In genomic region chr7:123982461-123983038, GRCm38 (mm10) we compare ENCODE assay signal across 8 mouse cellular contexts. TPM values are rescaled to one million over a fixed set of nuclear protein-coding genes. Genes with fewer than 3 reads are reported as not detected.
DNase-seq lines count a peak whose midpoint lies in the region; ATAC-seq lines count a peak whose summit lies in the region.

Hs3st4 (plus strand) TSS chr7:123982869.

- H3K4me3 ChIP-seq in embryonic facial prominence, embryonic 11.5 days (ENCODE audit: low read depth, low read length): peak within 1 kb of the TSS; percentile 60
- H3K4me3 ChIP-seq in hindbrain, embryonic 11.5 days (ENCODE audit: low read depth, low read length): peak within 1 kb of the TSS; percentile 67
- H3K4me3 ChIP-seq in limb, embryonic 15.5 days: peak within 1 kb of the TSS; percentile 56

- H3K9me3 ChIP-seq in embryonic facial prominence, embryonic 11.5 days (replicated peaks; ENCODE audit: control insufficient read depth, low read length): no peaks in the 10 kb centered on the region
- H3K9me3 ChIP-seq in hindbrain, embryonic 11.5 days (ENCODE audit: control insufficient read depth, low read length): no peaks in the 10 kb centered on the region
- no peaks in the 10 kb centered on the region for H3K9me3 ChIP-seq in limb, embryonic 15.5 days

- H3K4me2 ChIP-seq in embryonic facial prominence, embryonic 11.5 days (ENCODE audit: low read depth, low read length): peak within 1 kb of the TSS; percentile 99
- peak within 1 kb of the TSS; percentile 99 for H3K4me2 ChIP-seq in hindbrain, embryonic 11.5 days (replicated peaks; ENCODE audit: low read depth, low read length)
- peak within 1 kb of the TSS; percentile 98 for H3K4me2 ChIP-seq in limb, embryonic 15.5 days

- intact Hi-C loops in gastrocnemius, postnatal 36 days (cut with DNase I): no loop called here

- H3K9ac ChIP-seq in embryonic facial prominence, embryonic 11.5 days (replicated peaks; ENCODE audit: low read length): peak within 1 kb of the TSS; percentile 39
- peak within 1 kb of the TSS; percentile 38; the same call in 1 of the 2 replicates for H3K9ac ChIP-seq in hindbrain, embryonic 11.5 days (ENCODE audit: low read depth, low read length)
- H3K9ac ChIP-seq in limb, embryonic 15.5 days: no peak within 1 kb of the TSS

- peaks cover 54% of the 10 kb centered on the region for H3K27me3 ChIP-seq in embryonic facial prominence, embryonic 11.5 days (ENCODE audit: control insufficient read depth, insufficient read depth, low read length)
- H3K27me3 ChIP-seq in hindbrain, embryonic 11.5 days (ENCODE audit: control insufficient read depth, insufficient read depth, low read length): peaks cover 42% of the 10 kb centered on the region
- peaks cover 89% of the 10 kb centered on the region for H3K27me3 ChIP-seq in limb, embryonic 15.5 days

- H3K4me1 ChIP-seq in embryonic facial prominence, embryonic 11.5 days (ENCODE audit: control insufficient read depth, insufficient read depth, low read length): 0 out of 2 replicates have a peak, but pooled peaks cover 4% of the 10 kb centered on the region
- peaks cover 2% of the 10 kb centered on the region; the same call in 1 of the 2 replicates for H3K4me1 ChIP-seq in hindbrain, embryonic 11.5 days (replicated peaks; ENCODE audit: control insufficient read depth, insufficient read depth, low read length)
- peaks cover 17% of the 10 kb centered on the region for H3K4me1 ChIP-seq in limb, embryonic 15.5 days

- peak; percentile 60; the same call in 1 of the 2 replicates for ATAC-seq in embryonic facial prominence, embryonic 11.5 days (replicated peaks; ENCODE audit: insufficient number of reproducible peaks, low FRiP score, low TSS enrichment, low read depth)
- peak; percentile 70 for ATAC-seq in hindbrain, embryonic 11.5 days (ENCODE audit: low FRiP score)
- no peak for ATAC-seq in limb, embryonic 15.5 days (ENCODE audit: insufficient number of reproducible peaks, low FRiP score, low TSS enrichment, low read depth)

- 1% methylated on average over 35 of the region's 74 CpGs for WGBS in embryonic facial prominence, embryonic 11.5 days
- 2% methylated on average over 28 of the region's 74 CpGs for WGBS in hindbrain, embryonic 11.5 days
- WGBS in limb, embryonic 15.5 days: 0% methylated on average over 21 of the region's 74 CpGs

- H3K36me3 ChIP-seq in embryonic facial prominence, embryonic 11.5 days (replicated peaks; ENCODE audit: control insufficient read depth, insufficient read depth, low read depth, low read length): no peaks in the 10 kb centered on the region
- H3K36me3 ChIP-seq in hindbrain, embryonic 11.5 days (ENCODE audit: control insufficient read depth, insufficient read depth, low read length): no peaks in the 10 kb centered on the region
- H3K36me3 ChIP-seq in limb, embryonic 15.5 days: no peaks in the 10 kb centered on the region

- H3K27ac ChIP-seq in embryonic facial prominence, embryonic 11.5 days (replicated peaks; ENCODE audit: low read depth, low read length): no peak within 1 kb of the TSS
- no peak within 1 kb of the TSS for H3K27ac ChIP-seq in hindbrain, embryonic 11.5 days (ENCODE audit: low read depth, low read length)
- no peak within 1 kb of the TSS for H3K27ac ChIP-seq in limb, embryonic 15.5 days

- DNase-seq in kidney, postnatal 10 days: peak; percentile 33
- DNase-seq in kidney, postnatal 36 days: no peak
- peak; percentile 36 for DNase-seq in embryonic facial prominence, embryonic 11.5 days (ENCODE audit: low spot score)
- peak; percentile 55 for DNase-seq in hindbrain, embryonic 11.5 days (ENCODE audit: low spot score)
- DNase-seq in right cerebral cortex, adult 2 months (ENCODE audit: low spot score in 2 of 2): peak; percentile 33 to 39
- no peak for DNase-seq in gastrocnemius, postnatal 36 days
- no peak for DNase-seq in yolk sac, embryonic 10.5 days (ENCODE audit: low spot score)

RNA-seq across cellular contexts. Expression of gene Hs3st4, which starts in this region (rescaled TPM):
- 0.08 and 0.14 TPM in 2 replicates for polyA plus RNA-seq in embryonic facial prominence, embryonic 11.5 days (2014; fragmentation: Nextera tagmentation; extraction: Ambion mirVana)
- 0.32 and 0.43 TPM in 2 replicates for polyA plus RNA-seq in hindbrain, embryonic 11.5 days (2014; fragmentation: Nextera tagmentation; extraction: Ambion mirVana)
- polyA plus RNA-seq in limb, embryonic 15.5 days (2015; fragmentation: Nextera tagmentation; extraction: Ambion mirVana): 0.36 and 0.44 TPM in 2 replicates
- total RNA-seq in gastrocnemius, postnatal 36 days (2021): not detected

Comparison
In these comparisons a context has a peak if more than half of its experiments do, and no peak if none do; other contexts are left out.
1. DNase-seq: peak in kidney, postnatal 10 days (single experiment) and right cerebral cortex, adult 2 months (2 of 2); none in kidney, postnatal 36 days (0 of 2), gastrocnemius, postnatal 36 days (0 of 2) and yolk sac, embryonic 10.5 days (single experiment).
2. Peak in DNase-seq, ATAC-seq, H3K4me3 ChIP-seq, H3K9ac ChIP-seq and H3K4me2 ChIP-seq in embryonic facial prominence, embryonic 11.5 days; RNA of the gene not detected or under 1 TPM.
3. Peak in DNase-seq, ATAC-seq, H3K4me3 ChIP-seq, H3K9ac ChIP-seq and H3K4me2 ChIP-seq in hindbrain, embryonic 11.5 days; RNA of the gene not detected or under 1 TPM.
4. Peak in every context shown above with its lines, with median percentiles within 50 percentile points of each other: H3K4me2 ChIP-seq and H3K4me3 ChIP-seq.